Mouse (Mus musculus) E14TG2a.4 (cell line): Measurements from ENCODE around the gene Col12a1.

Experiments
- CTCF ChIP-seq: conservative IDR thresholded peaks from 2 replicates; pipeline ENCODE4 v1.5.1; 2014; ENCODE audit warnings: low read length
- NANOG ChIP-seq: IDR thresholded peaks from 2 replicates; pipeline ENCODE4 v1.6.1; 2014; ENCODE audit warnings: borderline replicate concordance, low read length, mixed read lengths

DNA sequence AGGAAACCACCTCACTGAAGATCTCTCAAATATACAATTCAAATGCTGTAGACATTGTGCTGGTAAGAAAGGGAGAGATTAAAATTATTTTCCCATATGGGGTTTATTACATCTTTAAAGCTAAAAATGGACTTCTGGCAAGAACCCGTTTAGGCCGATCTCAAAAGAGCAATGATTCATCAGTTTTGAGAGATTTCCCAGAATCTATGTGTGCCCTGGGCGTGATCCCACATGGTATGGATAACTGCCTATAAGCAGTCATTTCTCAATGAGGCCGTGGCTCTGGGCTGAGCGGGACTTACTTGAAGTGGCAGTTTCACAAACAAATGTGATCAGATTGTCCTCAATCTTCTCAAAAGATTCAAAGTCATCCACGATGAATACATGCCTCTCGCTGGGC lies 87.4 kb downstream of the Col12a1 start:
- TF ChIP-seq CTCF, result no peak
- TF ChIP-seq NANOG, result no peak
